In genomic region chr14:60659498-60659897, GRCm38 (mm10) we compare ENCODE assay signal across 11 mouse cellular contexts. TPM values are rescaled to one million over a fixed set of nuclear protein-coding genes. Genes with fewer than 3 reads are reported as not detected.
DNase-seq lines count a peak whose midpoint lies in the region; ATAC-seq and TF ChIP-seq lines count a peak whose summit lies in the region.
"Had no signal": no experiment of that assay in that cellular context is flagged by ENCODE, and none has a peak within 500 bp of the region (broad histone marks: within the 10 kb centered on the region; RNA-seq: fewer than 3 reads in every experiment).

No protein-coding gene starts in this region.

- H3K9me3 ChIP-seq in kidney, embryonic 16.5 days (ENCODE audit: low read length): no peaks in the 10 kb centered on the region
- no peaks in the 10 kb centered on the region for H3K9me3 ChIP-seq in neural tube, embryonic 15.5 days (replicated peaks)
- H3K9me3 ChIP-seq: stomach, embryonic 15.5 days had no signal

- intact Hi-C loops in left cerebral cortex, adult 2 months (cut with DNase I): no loop called here

- H3K4me1 ChIP-seq in kidney, embryonic 16.5 days (ENCODE audit: insufficient read depth, low read length): peaks cover 65% of the 10 kb centered on the region
- H3K4me1 ChIP-seq in neural tube, embryonic 15.5 days: peaks cover 27% of the 10 kb centered on the region

- DNase-seq in cerebellum, postnatal 10 days: peak; percentile 88 to 89
- DNase-seq in cerebellum, adult 11-12 months: no peak
- DNase-seq in kidney, postnatal 25 days: peak; percentile 68 to 70
- peak; percentile 71 to 78 for DNase-seq in left cerebral cortex, adult 2 months (ENCODE audit: extremely low spot score in 1 of 2, low spot score in 2 of 2)
- DNase-seq in right cerebral cortex, postnatal 36 days (ENCODE audit: low spot score in 2 of 2): peak; percentile 70 to 81
- DNase-seq in urinary bladder, postnatal 10 days (ENCODE audit: low spot score): no peak

- 0 out of 2 replicates have a peak, but pooled peaks cover 2% of the 10 kb centered on the region for H3K36me3 ChIP-seq in kidney, embryonic 16.5 days (ENCODE audit: insufficient read depth, low read length)
- no peaks in the 10 kb centered on the region for H3K36me3 ChIP-seq in neural tube, embryonic 15.5 days
- H3K36me3 ChIP-seq: stomach, embryonic 15.5 days had no signal

- no peak overlapping the region for H3K4me2 ChIP-seq in kidney, embryonic 16.5 days (replicated peaks; ENCODE audit: low read depth, low read length)
- H3K4me2 ChIP-seq in neural tube, embryonic 15.5 days: no peak overlapping the region
- H3K4me2 ChIP-seq: stomach, embryonic 15.5 days had no signal

- no peaks in the 10 kb centered on the region for H3K27me3 ChIP-seq in kidney, embryonic 16.5 days (ENCODE audit: insufficient read depth, low read length)
- H3K27me3 ChIP-seq in neural tube, embryonic 15.5 days (replicated peaks): no peaks in the 10 kb centered on the region
- H3K27me3 ChIP-seq: stomach, embryonic 15.5 days had no signal

- H3K4me3 ChIP-seq in kidney, embryonic 16.5 days (ENCODE audit: low read length): no peak overlapping the region
- no peak overlapping the region for H3K4me3 ChIP-seq in left cerebral cortex, adult 2 months
- H3K4me3 ChIP-seq in neural tube, embryonic 15.5 days (replicated peaks): no peak overlapping the region
- H3K4me3 ChIP-seq: stomach, embryonic 15.5 days had no signal

- 63% methylated on average over 8 of the region's 8 CpGs for WGBS in kidney, embryonic 16.5 days
- WGBS in neural tube, embryonic 15.5 days: 78% methylated on average over 8 of the region's 8 CpGs

- H3K9ac ChIP-seq in kidney, embryonic 16.5 days (replicated peaks; ENCODE audit: low read length): no peak overlapping the region
- H3K9ac ChIP-seq in neural tube, embryonic 15.5 days (replicated peaks): no peak overlapping the region
- H3K9ac ChIP-seq: liver, embryonic 14.5 days; stomach, embryonic 15.5 days had no signal

- TF ChIP-seq CTCF in left cerebral cortex, adult 2 months (IDR thresholded peaks at IDR 0.05): no peak

- no peak overlapping the region for H3K27ac ChIP-seq in kidney, embryonic 16.5 days (ENCODE audit: low read length)
- H3K27ac ChIP-seq in left cerebral cortex, adult 2 months: no peak overlapping the region
- no peak overlapping the region for H3K27ac ChIP-seq in neural tube, embryonic 15.5 days (replicated peaks)
- H3K27ac ChIP-seq: liver, embryonic 14.5 days; stomach, embryonic 15.5 days had no signal

- no peak for ATAC-seq in kidney, embryonic 16.5 days (ENCODE audit: low FRiP score, low TSS enrichment)
- no peak for ATAC-seq in neural tube, embryonic 15.5 days (ENCODE audit: low FRiP score)
- ATAC-seq: intestine, postnatal 0 days had no signal

RNA-seq across cellular contexts. Expression of gene Spata13, which starts 25.7 kb away (rescaled TPM):
- polyA plus RNA-seq in kidney, embryonic 16.5 days (2015; fragmentation: Nextera tagmentation; extraction: Ambion mirVana): 67.5 and 68.1 TPM in 2 replicates
- 10 to 100 TPM; 15.4 to 23.7 TPM for total RNA-seq in left cerebral cortex, adult 2 months (2021)
- 22.7 and 22.9 TPM in 2 replicates for polyA plus RNA-seq in neural tube, embryonic 15.5 days (2015; fragmentation: Nextera tagmentation; extraction: Ambion mirVana)

Comparison
In these comparisons a context has a peak if more than half of its experiments do, and no peak if none do; other contexts are left out.
1. DNase-seq: peak in cerebellum, postnatal 10 days (2 of 2), kidney, postnatal 25 days (2 of 2), left cerebral cortex, adult 2 months (2 of 2) and right cerebral cortex, postnatal 36 days (2 of 2); none in cerebellum, adult 11-12 months (single experiment) and urinary bladder, postnatal 10 days (single experiment).